In genomic region chr11:113785406-113786171, GRCm38 (mm10) we compare ENCODE assay signal across 8 mouse cellular contexts. TPM values are rescaled to one million over a fixed set of nuclear protein-coding genes. Genes with fewer than 3 reads are reported as not detected.
DNase-seq lines count a peak whose midpoint lies in the region; ATAC-seq and TF ChIP-seq lines count a peak whose summit lies in the region.

No protein-coding gene starts in this region.

- peak overlapping the region; percentile 46 for H3K9ac ChIP-seq in heart, embryonic 14.5 days (ENCODE audit: low read length)
- H3K9ac ChIP-seq in liver, postnatal 0 days (replicated peaks) = no peak overlapping the region; the same call in 1 of the 2 replicates

- H3K9me3 ChIP-seq in erythroblast, embryonic 14.5 days (ENCODE audit: control insufficient read depth, low read length) = peaks cover 14% of the 10 kb centered on the region
- H3K9me3 ChIP-seq in heart, embryonic 14.5 days (ENCODE audit: control insufficient read depth, low read length) = no peaks in the 10 kb centered on the region
- H3K9me3 ChIP-seq in liver, postnatal 0 days (ENCODE audit: low read length) = no peaks in the 10 kb centered on the region

- peaks cover 10% of the 10 kb centered on the region for H3K27me3 ChIP-seq in erythroblast, embryonic 14.5 days (ENCODE audit: control insufficient read depth)
- H3K27me3 ChIP-seq in heart, embryonic 14.5 days (ENCODE audit: control insufficient read depth, insufficient read depth, low read length) = no peaks in the 10 kb centered on the region
- H3K27me3 ChIP-seq in liver, postnatal 0 days (ENCODE audit: insufficient read depth, low read length) = no peaks in the 10 kb centered on the region

- peak overlapping the region; percentile 60 for H3K4me2 ChIP-seq in heart, embryonic 14.5 days (ENCODE audit: low read length)
- peak overlapping the region; percentile 55 for H3K4me2 ChIP-seq in liver, postnatal 0 days (ENCODE audit: low read depth, low read length)

- H3K36me3 ChIP-seq in erythroblast, embryonic 14.5 days (ENCODE audit: control insufficient read depth) = no peaks in the 10 kb centered on the region
- no peaks in the 10 kb centered on the region for H3K36me3 ChIP-seq in heart, embryonic 14.5 days (ENCODE audit: control insufficient read depth, insufficient read depth, low read length)
- H3K36me3 ChIP-seq in liver, postnatal 0 days (replicated peaks; ENCODE audit: insufficient read depth, low read length) = no peaks in the 10 kb centered on the region

- TF ChIP-seq CTCF in liver, postnatal 0 days (IDR thresholded peaks at IDR 0.05; ENCODE audit: low read depth) = no peak

- peaks cover 61% of the 10 kb centered on the region for H3K4me1 ChIP-seq in erythroblast, embryonic 14.5 days (ENCODE audit: control insufficient read depth)
- peaks cover 26 to 31% of the 10 kb centered on the region in 2 experiments for H3K4me1 ChIP-seq in heart, embryonic 14.5 days (ENCODE audit: control insufficient read depth in 2 of 2, insufficient read depth in 2 of 2, low read length in 2 of 2)
- H3K4me1 ChIP-seq in liver, postnatal 0 days (ENCODE audit: insufficient read depth) = peaks cover 28% of the 10 kb centered on the region

- peak overlapping the region; percentile 29 for H3K4me3 ChIP-seq in erythroblast, embryonic 14.5 days (replicated peaks)
- H3K4me3 ChIP-seq in heart, embryonic 14.5 days (ENCODE audit: control insufficient read depth in 1 of 2, insufficient read depth in 1 of 2, low read depth in 1 of 2, low read length in 2 of 2) = peak overlapping the region; percentile 20 to 29; a peak in 3 of 4 replicates
- H3K4me3 ChIP-seq in liver, postnatal 0 days (ENCODE audit: low read depth, low read length) = 0 out of 2 replicates have a peak overlapping the region, but pooled peaks have one; percentile 15

- WGBS in heart, embryonic 14.5 days = 3% methylated on average over 19 of the region's 19 CpGs
- WGBS in liver, postnatal 0 days (ENCODE audit: insufficient replicate concordance) = 11% methylated on average over 19 of the region's 19 CpGs

- no peak for TF ChIP-seq EP300 in liver, postnatal 0 days (IDR thresholded peaks at IDR 0.05; ENCODE audit: low read depth)

- DNase-seq in adrenal gland, postnatal 10 days = peak; percentile 56
- DNase-seq in adrenal gland, adult 8-10 months = no peak
- peak; percentile 77 to 86 for DNase-seq in kidney, postnatal 4 days
- peak; percentile 63 for DNase-seq in liver, postnatal 0 days
- peak; percentile 54 for DNase-seq in ovary, postnatal 10 days (ENCODE audit: low spot score)

- peak; percentile 69 for ATAC-seq in heart, embryonic 14.5 days (ENCODE audit: insufficient number of reproducible peaks, insufficient read depth, low FRiP score, low read depth)
- ATAC-seq in liver, postnatal 0 days = peak; percentile 65
- ATAC-seq in activated CD4-positive, CD25-positive, alpha-beta regulatory T cell, adult 4 months = no peak

- H3K27ac ChIP-seq in heart, embryonic 14.5 days (replicated peaks in 1 of 2; ENCODE audit: control insufficient read depth in 1 of 2, insufficient read depth in 1 of 2, low read depth in 2 of 2, low read length in 2 of 2) = peak overlapping the region; percentile 62 to 73
- H3K27ac ChIP-seq in liver, postnatal 0 days (ENCODE audit: low read depth) = peak overlapping the region; percentile 66

RNA-seq across cellular contexts. Expression of gene Cdc42ep4, which starts 33.9 kb away (rescaled TPM):
- total RNA-seq in adrenal gland, postnatal 10 days (2021) = 10 to 100 TPM; 60.1 to 72.8 TPM
- 100 to 1,000 TPM in 2 of 4 experiments, 10 to 100 TPM in 2; 90.2 to 151 (median 111) TPM for total RNA-seq in adrenal gland, adult 8-10 months (2022)
- polyA plus RNA-seq in erythroblast, embryonic 14.5 days (2012) = 7.3 and 8.3 TPM in 2 replicates
- polyA plus RNA-seq in heart, embryonic 14.5 days (2014; fragmentation: Nextera tagmentation; extraction: Ambion mirVana) = 13.3 and 16.8 TPM in 2 replicates
- polyA plus RNA-seq in liver, postnatal 0 days (2015; fragmentation: Nextera tagmentation; extraction: Ambion mirVana) = 12.4 and 13.7 TPM in 2 replicates
- polyA plus RNA-seq in activated CD4-positive, CD25-positive, alpha-beta regulatory T cell, adult 4 months (2017; shearing (Covaris generic)) = 1 to 10 TPM; 2.4 to 2.5 TPM
